Mouse (Mus musculus) midbrain, embryonic 12.5 days (tissue): ENCODE measurements around the gene Tmem246. TPM values are rescaled to one million over a fixed set of nuclear protein-coding genes. Genes with fewer than 3 reads are reported as not detected.
A peak's percentile ranks its signal among the peaks of the same experiment; 100 is the strongest.
"Not testable (repeated sequence)": the region's sequence is repeated elsewhere in the genome, so short reads cannot be mapped to it uniquely, and the experiment has no call there.

Source experiments
- ATAC-seq: fragments of 200-750 bp; cut with Nextera tagmentation; 2 replicates; pipeline ENCODE4 v1.8.0; 2017; ENCODE audit warnings: low read depth, moderate TSS enrichment, moderate library complexity; ENCODE audit not compliant: low FRiP score
- H3K27ac ChIP-seq: fragments of 300-500 bp; sonication (generic); replicated peaks from 2 replicates; pipeline ENCODE4 v1.5.1; 2016; ENCODE audit warnings: mild to moderate bottlenecking
- H3K27me3 ChIP-seq: fragments of 300-500 bp; sonication (generic); 2 replicates; pipeline ENCODE4 v1.6.1; 2016; ENCODE audit warnings: mild to moderate bottlenecking
- H3K36me3 ChIP-seq: fragments of 300-500 bp; sonication (generic); 2 replicates; pipeline ENCODE4 v1.6.1; 2016
- H3K4me1 ChIP-seq: fragments of 300-500 bp; sonication (generic); 2 replicates; pipeline ENCODE4 v1.6.1; 2016
- H3K4me2 ChIP-seq: fragments of 300-500 bp; sonication (generic); replicated peaks from 2 replicates; pipeline ENCODE4 v1.6.1; 2016; ENCODE audit warnings: mild to moderate bottlenecking, moderate library complexity
- H3K4me3 ChIP-seq: fragments of 300-500 bp; sonication (generic); 2 replicates; pipeline ENCODE4 v1.5.1; 2016; ENCODE audit warnings: mild to moderate bottlenecking
- H3K9ac ChIP-seq: fragments of 300-500 bp; sonication (generic); replicated peaks from 2 replicates; pipeline ENCODE4 v1.6.1; 2016; ENCODE audit warnings: mild to moderate bottlenecking, moderate library complexity
- H3K9me3 ChIP-seq: fragments of 300-500 bp; sonication (generic); 2 replicates; pipeline ENCODE4 v1.6.1; 2016; ENCODE audit warnings: mild to moderate bottlenecking
- WGBS: fragments of 180-500 bp; shearing (Covaris S2); methylation state at CpG from one replicate; pipeline ENCODE4 v1.1.7; 2016; 5-methylcytosine and 5-hydroxymethylcytosine counted together
- polyA plus RNA-seq: library from polyadenylated mRNA; unstranded; fragments of >200 nt; fragmentation: Nextera tagmentation; extraction: Ambion mirVana; gene quantifications from 2 replicates; pipeline ENCODE4 v1.2.1, GENCODE M21; 2016

Gene Tmem246
- polyA plus RNA-seq: 27.0 and 28.7 TPM in 2 replicates

DNA sequence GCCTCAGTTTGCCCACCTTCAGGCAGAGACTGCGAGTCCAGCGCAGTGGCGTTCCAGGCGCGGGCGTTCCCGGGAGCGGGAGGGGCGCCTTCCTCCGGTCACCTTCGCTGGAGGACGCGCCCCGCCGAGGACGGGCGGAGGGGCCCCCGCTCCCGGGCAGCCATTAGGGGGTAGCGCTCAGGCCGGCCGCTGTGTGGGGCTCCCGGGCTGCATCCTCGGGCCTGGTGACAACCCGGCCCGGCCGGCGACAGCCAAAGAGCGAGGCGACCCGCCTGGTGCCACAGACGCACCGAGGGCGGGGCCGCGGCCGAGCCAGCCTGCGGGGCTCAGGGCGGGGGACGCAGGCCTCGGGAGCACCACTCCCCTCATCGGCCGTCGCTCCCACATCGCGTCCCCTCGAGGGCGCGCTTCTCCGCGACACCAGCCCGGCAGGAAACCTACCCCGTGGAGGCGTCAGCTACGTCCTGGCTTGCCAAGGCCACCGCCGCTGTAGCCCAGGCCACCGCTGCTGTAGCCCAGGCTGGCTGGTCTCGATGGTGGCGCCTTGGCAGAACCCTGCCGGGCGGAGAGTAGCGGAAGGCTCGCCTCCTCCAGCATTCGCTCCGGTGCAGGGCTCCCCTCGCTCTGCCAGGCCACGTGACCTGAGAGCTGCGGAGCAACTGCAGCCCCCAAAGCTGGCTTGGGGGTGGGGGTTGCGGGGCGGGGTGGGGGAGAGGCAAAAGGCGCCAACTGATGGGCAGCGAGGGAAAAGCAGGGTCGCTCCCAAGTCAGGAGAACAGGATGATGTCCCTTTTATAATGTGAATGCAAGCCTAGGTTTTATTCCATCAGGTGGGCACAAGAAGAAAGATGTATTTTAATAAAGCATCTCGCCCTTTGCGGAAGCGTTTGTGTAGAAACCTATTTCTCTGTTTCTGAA is at the start of gene Tmem246:
Tmem246 (minus strand) TSS at position 694 of the 918 bp plus-strand sequence.
- H3K9ac ChIP-seq: peak within 1 kb of the TSS; percentile 80
- H3K4me3 ChIP-seq: peak within 1 kb of the TSS; percentile 75
- H3K4me1 ChIP-seq: peaks cover 7% of the 10 kb centered on the region; the same call in 1 of the 2 replicates
- H3K4me2 ChIP-seq: peak within 1 kb of the TSS; percentile 84
- peak within 1 kb of the TSS; percentile 86 for H3K27ac ChIP-seq
- ATAC-seq: peak; percentile 96
- H3K27me3 ChIP-seq: no peaks in the 10 kb centered on the region
- no peaks in the 10 kb centered on the region for H3K9me3 ChIP-seq
- H3K36me3 ChIP-seq: no peaks in the 10 kb centered on the region
- WGBS: under 1% methylated on average over 75 of the region's 77 CpGs

DNA sequence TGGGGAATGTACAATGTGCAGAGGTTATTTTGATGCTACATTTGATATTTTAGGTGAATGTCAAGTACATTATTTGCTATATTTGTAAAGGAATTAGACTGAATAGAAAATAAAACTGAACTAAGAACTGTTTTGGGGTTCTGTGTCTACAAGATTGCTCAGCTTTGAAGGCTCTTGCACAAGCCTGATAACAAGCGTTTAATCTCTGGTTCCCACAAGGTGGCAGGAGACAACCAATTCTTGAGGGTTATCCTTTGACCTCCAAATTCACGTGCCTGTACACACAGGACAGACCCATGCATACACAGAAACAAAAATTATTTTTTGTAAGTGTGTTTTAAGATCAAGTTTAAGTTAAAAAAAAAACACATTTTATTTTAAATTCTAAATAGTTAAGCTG is 42.2 kb upstream of the Tmem246 start:
- no peak overlapping the region for H3K9ac ChIP-seq
- 68% methylated on average over 2 of the region's 2 CpGs for WGBS

DNA sequence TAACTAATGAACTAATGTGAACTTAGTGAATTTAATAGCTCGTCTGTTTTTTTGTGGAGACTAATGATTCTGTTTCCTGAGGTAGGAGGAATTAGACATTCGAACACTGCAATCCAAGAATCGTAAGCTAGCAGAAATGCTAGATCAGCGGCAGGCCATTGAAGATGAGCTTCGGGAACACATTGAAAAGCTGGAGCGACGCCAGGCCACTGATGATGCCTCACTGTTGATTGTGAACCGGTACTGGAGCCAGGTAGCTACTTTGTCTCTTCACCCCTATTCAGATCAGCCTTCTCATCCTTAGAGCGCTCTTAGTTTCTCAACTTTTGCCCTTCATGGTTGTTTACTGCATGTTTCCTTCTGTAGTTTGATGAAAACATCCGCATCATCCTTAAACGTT is 40.1 kb upstream of the Tmem246 start:
- H3K27me3 ChIP-seq: no peaks in the 10 kb centered on the region
- peaks cover 64% of the 10 kb centered on the region for H3K36me3 ChIP-seq
- H3K4me2 ChIP-seq: no peak overlapping the region
- ATAC-seq: no peak
- WGBS: 94% methylated on average over 11 of the region's 11 CpGs
- H3K4me1 ChIP-seq: peaks cover 4% of the 10 kb centered on the region
- no peaks in the 10 kb centered on the region for H3K9me3 ChIP-seq
- H3K4me3 ChIP-seq: no peak overlapping the region
- H3K27ac ChIP-seq: no peak overlapping the region
- no peak overlapping the region for H3K9ac ChIP-seq

More for the DNA sequence above, 42.2 kb upstream of the Tmem246 start:
- no peak for ATAC-seq
- no peaks in the 10 kb centered on the region for H3K9me3 ChIP-seq
- no peak overlapping the region for H3K27ac ChIP-seq
- no peak overlapping the region for H3K4me3 ChIP-seq
- H3K36me3 ChIP-seq: peaks cover 70% of the 10 kb centered on the region
- H3K4me2 ChIP-seq: no peak overlapping the region
- no peaks in the 10 kb centered on the region for H3K4me1 ChIP-seq
- no peaks in the 10 kb centered on the region for H3K27me3 ChIP-seq

DNA sequence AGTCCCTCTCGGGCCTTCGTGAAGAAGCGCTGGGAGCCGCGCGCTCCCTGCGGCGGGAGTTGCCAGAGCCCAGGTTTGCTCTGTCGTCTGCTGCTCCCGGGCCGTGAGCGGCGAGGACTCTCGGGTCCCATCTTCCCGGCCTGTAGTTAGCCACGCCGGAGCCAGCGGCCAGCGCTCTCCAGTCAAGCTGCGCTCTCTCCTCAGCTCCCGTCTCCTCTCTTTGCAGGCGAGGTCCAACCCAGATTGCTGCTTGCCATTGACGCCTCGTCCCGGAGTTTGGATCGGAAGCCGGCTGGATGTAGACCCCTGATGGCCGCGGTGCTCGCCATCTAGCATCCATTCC is 34.4 kb upstream of the Tmem246 start:
- ATAC-seq: peak; percentile 82; the same call in 1 of the 2 replicates
- Histone ChIP-seq H3K27ac (peak overlapping the region; percentile 78), H3K4me3 (peak overlapping the region; percentile 60), H3K27me3 (no peaks in the 10 kb centered on the region), H3K4me1 (peaks cover 4% of the 10 kb centered on the region), H3K36me3 (peaks cover 30% of the 10 kb centered on the region), H3K9me3 (no peaks in the 10 kb centered on the region), H3K9ac (peak overlapping the region; percentile 82), H3K4me2 (peak overlapping the region; percentile 80)
- WGBS: under 1% methylated on average over 30 of the region's 30 CpGs

DNA sequence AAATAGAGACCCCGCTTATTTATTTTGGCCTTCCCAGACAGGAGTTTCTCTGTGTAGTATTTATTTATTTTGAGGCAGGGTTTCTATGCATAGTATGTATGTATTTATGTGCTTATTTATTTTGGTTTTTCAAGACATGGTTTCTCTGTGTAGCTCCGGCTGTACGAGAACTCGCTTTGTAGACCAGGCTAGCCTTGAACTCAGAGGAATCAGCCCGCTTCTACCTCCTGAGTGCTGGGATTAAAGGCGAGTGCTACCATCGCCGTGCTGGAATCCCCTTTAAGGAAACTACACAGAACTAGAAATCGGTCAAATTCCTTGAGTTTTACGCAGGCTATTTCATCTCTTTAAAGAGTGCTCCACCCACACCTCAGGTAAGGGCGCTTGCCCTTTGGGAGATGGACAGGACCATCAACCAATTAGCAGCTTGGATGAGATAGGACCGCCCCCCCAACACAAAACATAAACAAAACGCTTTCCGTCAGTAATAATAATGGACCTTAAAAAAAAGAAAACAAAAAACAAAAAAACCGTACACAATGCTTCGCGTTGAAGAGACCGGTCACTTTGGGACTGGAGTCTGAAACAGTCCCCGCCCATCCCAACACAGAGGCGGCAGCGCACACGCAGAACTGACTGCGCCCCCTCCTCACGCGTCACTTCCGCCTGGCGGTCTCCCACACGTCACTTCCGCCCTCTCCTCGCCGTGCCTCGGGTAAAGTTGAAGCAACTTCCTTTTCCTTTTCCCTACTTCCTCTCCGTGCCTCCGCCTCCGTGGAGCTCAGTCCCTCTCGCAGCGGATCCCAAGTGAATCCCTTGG is 33.9 kb upstream of the Tmem246 start, which contains the start of gene Rnf20:
Rnf20 (plus strand) TSS at position 688 of the 820 bp plus-strand sequence.
- H3K4me3 ChIP-seq: peak within 1 kb of the TSS; percentile 60
- peaks cover 4% of the 10 kb centered on the region for H3K4me1 ChIP-seq
- ATAC-seq: peak; percentile 97
- peaks cover 25% of the 10 kb centered on the region for H3K36me3 ChIP-seq
- 4% methylated on average over 37 of the region's 37 CpGs for WGBS
- no peaks in the 10 kb centered on the region for H3K9me3 ChIP-seq
- no peaks in the 10 kb centered on the region for H3K27me3 ChIP-seq
- H3K9ac ChIP-seq: peak within 1 kb of the TSS; percentile 82
- H3K4me2 ChIP-seq: peak within 1 kb of the TSS; percentile 80
- peak within 1 kb of the TSS; percentile 78 for H3K27ac ChIP-seq

DNA sequence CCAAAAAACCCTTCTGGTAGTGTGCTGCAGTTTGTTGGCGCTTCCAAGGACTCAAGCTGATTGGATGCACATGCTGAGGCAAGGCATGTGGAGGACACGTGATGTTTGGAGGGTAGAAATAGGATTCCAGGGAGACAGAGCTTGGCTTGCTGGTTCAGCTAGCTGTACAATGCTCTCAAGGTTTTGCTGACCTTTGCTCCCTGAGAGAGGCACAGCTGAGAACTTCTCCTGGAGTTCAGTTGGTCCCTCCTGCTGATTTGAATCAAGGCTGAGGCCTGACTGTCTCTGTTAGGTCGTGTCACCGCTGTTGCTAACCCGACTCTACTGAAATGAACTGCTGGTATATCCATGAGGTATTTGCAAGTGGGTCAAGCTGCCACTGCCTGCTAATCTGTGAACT is 31.3 kb upstream of the Tmem246 start:
- no peak for ATAC-seq
- no peak overlapping the region for H3K9ac ChIP-seq
- H3K27me3 ChIP-seq: no peaks in the 10 kb centered on the region
- peaks cover 4% of the 10 kb centered on the region for H3K4me1 ChIP-seq
- H3K4me3 ChIP-seq: no peak overlapping the region
- 79% methylated on average over 5 of the region's 5 CpGs for WGBS
- H3K36me3 ChIP-seq: 0 out of 2 replicates have a peak, but pooled peaks cover under 1% of the 10 kb centered on the region
- no peak overlapping the region for H3K4me2 ChIP-seq
- H3K9me3 ChIP-seq: no peaks in the 10 kb centered on the region
- H3K27ac ChIP-seq: no peak overlapping the region

DNA sequence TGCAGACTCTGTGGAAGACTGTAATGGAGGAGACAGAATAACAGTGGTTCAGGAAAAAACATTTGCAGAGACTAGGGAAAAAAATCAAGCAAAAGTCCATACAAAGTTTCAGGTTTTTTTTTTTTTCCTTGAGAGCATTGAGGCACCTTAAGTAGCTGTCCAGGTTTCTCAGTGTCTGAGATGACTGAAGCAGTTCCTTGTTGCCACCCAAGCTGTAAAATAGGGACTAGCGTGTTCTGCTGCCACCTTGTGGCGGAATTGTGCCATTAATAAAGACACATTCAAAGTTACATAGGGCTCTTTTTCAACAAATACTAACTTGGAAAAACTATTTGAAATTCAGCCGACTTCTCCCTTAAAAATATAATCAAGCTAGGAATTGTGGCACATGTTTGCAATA is 29.3 kb upstream of the Tmem246 start:
- H3K4me3 ChIP-seq: no peak overlapping the region
- H3K9me3 ChIP-seq: no peaks in the 10 kb centered on the region
- no peak for ATAC-seq
- WGBS: 7% methylated on average over 3 of the region's 3 CpGs
- no peaks in the 10 kb centered on the region for H3K36me3 ChIP-seq
- no peak overlapping the region for H3K27ac ChIP-seq
- no peak overlapping the region for H3K9ac ChIP-seq
- H3K4me1 ChIP-seq: no peaks in the 10 kb centered on the region
- H3K27me3 ChIP-seq: no peaks in the 10 kb centered on the region
- H3K4me2 ChIP-seq: no peak overlapping the region

DNA sequence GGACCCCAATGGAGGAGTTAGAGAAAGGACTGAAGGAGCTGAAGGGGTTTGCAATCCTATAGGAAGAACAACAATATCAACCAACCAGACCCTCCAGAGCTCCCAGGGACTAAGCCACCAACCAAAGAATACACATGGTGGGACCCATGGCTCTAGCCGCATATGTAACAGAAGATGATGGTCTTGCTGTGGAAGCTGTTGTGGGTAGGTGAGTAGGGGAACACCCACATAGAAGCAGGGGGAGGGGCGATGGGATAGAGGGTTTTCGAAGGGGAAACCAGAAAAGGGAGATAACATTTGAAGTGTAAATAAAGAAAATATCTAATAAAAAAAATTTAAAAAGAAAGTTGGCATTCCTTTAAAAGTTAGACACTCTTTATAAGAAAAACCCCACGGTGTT is 27.3 kb upstream of the Tmem246 start:
- H3K4me2 ChIP-seq, H3K27ac ChIP-seq, H3K9me3 ChIP-seq, H3K4me1 ChIP-seq, H3K9ac ChIP-seq, H3K36me3 ChIP-seq, H3K27me3 ChIP-seq, ATAC-seq, H3K4me3 ChIP-seq: not testable (repeated sequence)
- WGBS: 88% methylated on average over 4 of the region's 4 CpGs

DNA sequence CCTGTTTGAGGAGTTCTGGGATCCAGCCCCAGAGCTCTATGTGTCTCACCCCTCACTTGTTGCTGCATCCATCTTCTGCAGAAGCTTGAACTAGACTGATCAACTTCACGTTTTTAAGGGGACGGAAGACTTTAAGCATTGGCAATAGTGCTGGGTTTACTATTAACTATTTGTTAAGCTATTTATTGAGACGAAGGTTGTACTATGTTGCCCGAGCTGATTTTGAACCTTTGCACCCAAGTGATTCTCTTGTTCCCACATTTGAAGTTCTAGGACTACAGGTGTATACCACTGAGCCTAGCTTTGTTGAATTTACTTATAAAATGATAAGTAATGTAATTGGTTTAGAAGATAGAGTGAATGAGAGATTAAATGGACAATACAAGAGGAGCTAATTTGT is 26.2 kb upstream of the Tmem246 start:
- WGBS: 90% methylated on average over 4 of the region's 4 CpGs

DNA sequence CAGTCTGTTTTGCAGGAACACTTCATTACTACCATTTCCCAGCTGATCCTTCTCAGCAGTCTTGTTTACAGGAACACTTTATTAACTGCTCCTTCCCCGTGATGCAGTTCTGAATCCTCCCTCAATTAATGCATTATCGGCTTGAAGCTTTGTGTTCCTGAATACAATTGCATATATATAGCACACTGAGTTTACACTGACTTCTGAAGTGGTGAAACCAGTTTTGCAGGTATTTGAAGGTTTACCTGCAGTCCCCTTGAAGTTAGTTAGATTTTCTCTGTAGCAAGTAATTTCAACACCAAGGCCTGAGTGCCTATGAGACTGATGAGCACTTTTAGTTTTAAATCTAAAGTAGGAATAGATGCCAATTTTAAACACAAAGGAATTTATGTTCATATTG is 24.6 kb upstream of the Tmem246 start:
- no peaks in the 10 kb centered on the region for H3K36me3 ChIP-seq
- no peaks in the 10 kb centered on the region for H3K9me3 ChIP-seq
- 85% methylated on average over 2 of the region's 2 CpGs for WGBS
- no peaks in the 10 kb centered on the region for H3K4me1 ChIP-seq
- no peak overlapping the region for H3K4me3 ChIP-seq
- ATAC-seq: no peak
- no peak overlapping the region for H3K27ac ChIP-seq
- no peaks in the 10 kb centered on the region for H3K27me3 ChIP-seq
- no peak overlapping the region for H3K9ac ChIP-seq
- H3K4me2 ChIP-seq: no peak overlapping the region

More for the DNA sequence above, 26.2 kb upstream of the Tmem246 start:
- H3K9ac ChIP-seq: no peak overlapping the region
- no peaks in the 10 kb centered on the region for H3K27me3 ChIP-seq
- no peak overlapping the region for H3K27ac ChIP-seq
- ATAC-seq: no peak
- H3K9me3 ChIP-seq: no peaks in the 10 kb centered on the region
- H3K4me3 ChIP-seq: no peak overlapping the region
- no peaks in the 10 kb centered on the region for H3K4me1 ChIP-seq
- no peaks in the 10 kb centered on the region for H3K36me3 ChIP-seq
- H3K4me2 ChIP-seq: no peak overlapping the region

DNA sequence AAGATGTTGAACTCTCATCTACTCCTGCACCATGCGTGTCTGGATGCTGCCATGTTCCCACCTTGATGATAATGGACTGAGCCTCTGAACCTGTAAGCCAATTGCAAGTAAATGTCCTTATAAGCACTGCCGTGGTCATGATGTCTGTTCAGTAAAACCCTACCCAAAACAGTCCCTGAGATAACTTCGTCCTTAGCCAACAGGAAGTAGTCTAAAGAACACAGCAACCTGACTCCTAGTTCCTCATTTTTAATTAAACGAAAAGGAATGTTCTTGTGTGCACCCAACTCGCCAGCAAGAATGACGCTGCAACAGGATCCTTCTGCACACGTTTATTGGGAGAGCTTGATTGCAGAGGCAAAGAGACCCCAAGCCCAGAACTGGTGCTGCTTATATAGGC is 22.2 kb upstream of the Tmem246 start:
- H3K27me3 ChIP-seq, ATAC-seq, H3K4me3 ChIP-seq, H3K9ac ChIP-seq, H3K9me3 ChIP-seq, H3K4me1 ChIP-seq, H3K4me2 ChIP-seq, H3K36me3 ChIP-seq, H3K27ac ChIP-seq: not testable (repeated sequence)
- WGBS: 90% methylated on average over 7 of the region's 7 CpGs

DNA sequence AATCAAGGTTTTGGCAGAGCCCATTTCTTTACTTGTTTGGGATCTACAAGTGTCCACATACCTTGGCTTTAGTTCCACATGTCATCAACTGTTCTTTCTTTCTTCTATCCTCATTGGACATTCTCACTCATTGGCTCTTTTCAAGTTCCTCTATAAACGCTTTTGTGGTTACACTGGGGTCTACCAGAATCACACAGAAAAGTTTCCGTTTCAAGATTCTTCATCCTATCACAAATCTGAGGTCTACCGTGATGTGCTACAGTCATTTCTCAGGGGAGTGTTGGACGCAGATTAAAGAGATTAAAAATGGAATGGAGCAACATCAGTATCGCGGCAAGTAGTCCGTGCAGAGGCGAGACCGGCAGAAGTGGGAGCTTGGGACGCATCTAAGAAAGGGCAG is 19.2 kb upstream of the Tmem246 start:
- ATAC-seq: no peak
- H3K27me3 ChIP-seq: no peaks in the 10 kb centered on the region
- no peak overlapping the region for H3K4me3 ChIP-seq
- H3K36me3 ChIP-seq: no peaks in the 10 kb centered on the region
- H3K9ac ChIP-seq: no peak overlapping the region
- H3K27ac ChIP-seq: no peak overlapping the region
- no peaks in the 10 kb centered on the region for H3K9me3 ChIP-seq
- H3K4me2 ChIP-seq: no peak overlapping the region
- H3K4me1 ChIP-seq: no peaks in the 10 kb centered on the region
- WGBS: 93% methylated on average over 10 of the region's 10 CpGs
